Mouse (Mus musculus) limb, embryonic 14.5 days (tissue): ENCODE measurements at regions not wholly inside any gene's neighbourhood (a gene's known extent, or its start where the extent isn't known, plus 50 kb on each side); places are given as distances from the start of the nearest gene placed in this dataset.

Experiments used
- ATAC-seq: fragments of 200-750 bp; cut with Nextera tagmentation; 2 replicates; pipeline ENCODE4 v1.8.0; 2017; ENCODE audit warnings: low read depth, moderate number of reproducible peaks, moderate TSS enrichment; ENCODE audit not compliant: low FRiP score
- DNase-seq: peaks from one replicate; pipeline ENCODE4 v3.0.0-alpha.2; 2015; ENCODE audit warnings: low spot score
- H3K27ac ChIP-seq: fragments of 300-500 bp; sonication (generic); replicated peaks from 2 replicates; pipeline ENCODE4 v1.5.1; 2014; ENCODE audit warnings: low read depth, mild to moderate bottlenecking, low read length, moderate library complexity, mixed read lengths
- H3K27me3 ChIP-seq: fragments of 300-500 bp; sonication (generic); 2 replicates; pipeline ENCODE4 v1.6.1; 2014; ENCODE audit warnings: low read length, mixed read lengths; ENCODE audit not compliant: control insufficient read depth, insufficient read depth
- H3K36me3 ChIP-seq: fragments of 300-500 bp; sonication (generic); 2 replicates; pipeline ENCODE4 v1.6.1; 2014; ENCODE audit warnings: mild to moderate bottlenecking, low read length, moderate library complexity, mixed read lengths; ENCODE audit not compliant: control insufficient read depth, insufficient read depth
- H3K4me1 ChIP-seq: fragments of 300-500 bp; sonication (generic); 2 replicates; pipeline ENCODE4 v1.6.1; 2014; ENCODE audit warnings: antibody characterized with exemption, low read length, mixed read lengths; ENCODE audit not compliant: control insufficient read depth, insufficient read depth
- H3K4me2 ChIP-seq: fragments of 300-500 bp; sonication (generic); replicated peaks from 2 replicates; pipeline ENCODE4 v1.6.1; 2014; ENCODE audit warnings: low read depth, mild to moderate bottlenecking, low read length, moderate library complexity; ENCODE audit not compliant: severe bottlenecking
- H3K4me3 ChIP-seq: fragments of 300-500 bp; sonication (generic); replicated peaks from 2 replicates; pipeline ENCODE4 v1.5.1; 2014; ENCODE audit warnings: low read length
- H3K9ac ChIP-seq: fragments of 300-500 bp; sonication (generic); 2 replicates; pipeline ENCODE4 v1.6.1; 2014; ENCODE audit warnings: mild to moderate bottlenecking, low read depth, low read length, moderate library complexity; ENCODE audit not compliant: severe bottlenecking
- H3K9me3 ChIP-seq: fragments of 300-500 bp; sonication (generic); 2 replicates; pipeline ENCODE4 v1.6.1; 2016; ENCODE audit warnings: low read length; ENCODE audit not compliant: control insufficient read depth
- POLR2A ChIP-seq: fragments of 200-500 bp; IDR thresholded peaks from 2 replicates; pipeline ENCODE4 v1.8.0; 2012; ENCODE audit warnings: inconsistent platforms, mild to moderate bottlenecking, moderate library complexity, borderline replicate concordance; ENCODE audit not compliant: insufficient read depth, insufficient read length; ENCODE audit errors: extremely low read depth
- WGBS: fragments of 180-500 bp; shearing (Covaris S2); extraction: QIAGEN DNeasy Blood & Tissue Kit; methylation state at CpG from one replicate; pipeline ENCODE4 v1.1.7; 2014; 5-methylcytosine and 5-hydroxymethylcytosine counted together

- Histone ChIP-seq H3K27ac (no peak overlapping the region), H3K4me1 (peaks cover 19% of the 10 kb centered on the region), H3K9me3 (no peaks in the 10 kb centered on the region), H3K4me3 (no peak overlapping the region), H3K36me3 (no peaks in the 10 kb centered on the region), H3K9ac (no peak overlapping the region), H3K27me3 (no peaks in the 10 kb centered on the region), H3K4me2 (no peak overlapping the region)
- ATAC-seq: no peak
- no peak for TF ChIP-seq POLR2A
- DNase-seq: no peak
- 69% methylated on average over 4 of the region's 4 CpGs for WGBS
These were observed 1200.9 kb upstream of the A1bg start for GRCm38 (mm10) chr15:62123756-62124155.

- Histone ChIP-seq H3K4me1 (peaks cover 9% of the 10 kb centered on the region), H3K36me3 (no peaks in the 10 kb centered on the region), H3K9me3 (no peaks in the 10 kb centered on the region), H3K27ac (no peak overlapping the region), H3K4me3 (no peak overlapping the region), H3K4me2 (no peak overlapping the region), H3K9ac (no peak overlapping the region), H3K27me3 (no peaks in the 10 kb centered on the region)
- DNase-seq (no peak), ATAC-seq (no peak)
- TF ChIP-seq POLR2A: no peak
- WGBS: 84% methylated on average over 9 of the region's 9 CpGs
These were observed 1199.6 kb upstream of the A1bg start for GRCm38 (mm10) chr15:62122265-62123023.

DNA sequence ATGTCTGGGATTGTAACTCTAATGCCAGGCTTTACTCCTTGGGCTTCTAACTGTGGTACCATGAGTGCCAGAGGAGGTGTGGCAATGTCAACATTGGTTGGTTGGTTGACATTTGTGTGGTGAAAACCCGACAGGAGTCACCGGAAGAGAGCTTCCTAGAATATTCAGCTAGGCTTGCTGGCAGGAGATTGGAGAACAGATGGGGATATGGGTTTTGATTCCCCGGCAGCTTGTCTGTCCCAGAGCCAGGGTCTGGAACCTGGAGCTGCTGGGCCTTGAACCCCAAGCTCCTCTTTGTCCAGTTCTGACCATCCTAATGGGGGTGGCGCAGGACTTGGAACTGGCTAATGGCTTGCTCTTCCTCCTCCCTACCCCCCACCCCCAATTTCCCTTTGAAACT lies 1198.9 kb upstream of the A1bg start:
- H3K36me3 ChIP-seq: no peaks in the 10 kb centered on the region

DNA sequence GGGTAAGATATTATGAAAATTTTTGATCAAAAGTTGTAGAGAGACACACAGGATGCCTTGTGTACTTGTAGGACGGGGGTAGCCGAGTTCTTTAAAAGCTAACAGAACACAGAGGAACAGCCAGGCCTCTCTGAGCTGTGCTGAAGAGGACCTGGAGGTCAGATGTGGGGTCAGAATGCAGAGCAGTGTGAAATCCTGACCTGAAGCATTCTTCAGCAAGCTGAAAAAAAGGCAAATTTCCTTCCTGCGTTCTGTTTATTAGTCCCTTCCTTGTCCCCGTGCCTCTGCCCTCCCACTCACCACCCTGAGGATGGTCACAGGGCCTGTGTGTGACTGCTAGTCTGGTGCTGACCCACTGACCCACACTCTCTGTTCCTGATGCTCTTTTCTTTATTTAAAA lies 1197.9 kb upstream of the A1bg start:
- Histone ChIP-seq H3K4me1 (peaks cover 7% of the 10 kb centered on the region; the same call in 1 of the 2 replicates), H3K9ac (no peak overlapping the region), H3K4me3 (no peak overlapping the region), H3K27me3 (no peaks in the 10 kb centered on the region), H3K27ac (no peak overlapping the region), H3K36me3 (no peaks in the 10 kb centered on the region), H3K9me3 (no peaks in the 10 kb centered on the region), H3K4me2 (no peak overlapping the region)
- ATAC-seq (no peak), DNase-seq (no peak)
- no peak for TF ChIP-seq POLR2A
- WGBS: 35% methylated on average over 4 of the region's 4 CpGs

More for the DNA sequence above, 1198.9 kb upstream of the A1bg start:
- H3K27me3 ChIP-seq: no peaks in the 10 kb centered on the region
- ATAC-seq (no peak), DNase-seq (no peak)
- no peak overlapping the region for H3K4me2 ChIP-seq
- H3K27ac ChIP-seq: no peak overlapping the region
- H3K9me3 ChIP-seq: no peaks in the 10 kb centered on the region
- no peak for TF ChIP-seq POLR2A
- H3K9ac ChIP-seq: no peak overlapping the region
- 93% methylated on average over 4 of the region's 4 CpGs for WGBS
- peaks cover 7% of the 10 kb centered on the region; the same call in 1 of the 2 replicates for H3K4me1 ChIP-seq
- H3K4me3 ChIP-seq: no peak overlapping the region

GRCm38 (mm10) chr15:62118997-62119396 lies 1196.2 kb upstream of the A1bg start:
- DNase-seq (peak; percentile 45), ATAC-seq (no peak; the same call in 1 of the 2 replicates)
- Histone ChIP-seq H3K9me3 (no peaks in the 10 kb centered on the region), H3K4me1 (peaks cover 7% of the 10 kb centered on the region; the same call in 1 of the 2 replicates), H3K27me3 (no peaks in the 10 kb centered on the region), H3K27ac (no peak overlapping the region), H3K9ac (no peak overlapping the region), H3K4me3 (no peak overlapping the region), H3K4me2 (no peak overlapping the region), H3K36me3 (no peaks in the 10 kb centered on the region)
- no peak for TF ChIP-seq POLR2A
- WGBS: 49% methylated on average over 10 of the region's 10 CpGs
